Mouse (Mus musculus): ENCODE data around the gene Tbc1d1. TPM values are rescaled to one million over a fixed set of nuclear protein-coding genes. Genes with fewer than 3 reads are reported as not detected.
A peak's percentile ranks its signal among the peaks of the same experiment; 100 is the strongest.

Tbc1d1 gene
- total RNA-seq, 2 experiments from 2014 or later: 17.0 to 20.2 TPM

- intact Hi-C loops (cut with DNase I): loop anchor here (2.0 kb wide), 1 partner anchor 39 kb away; no protein-coding TSS in a partner anchor
- no peak for DNase-seq (ENCODE audit: low spot score)
Measured at GRCm38 (mm10) chr5:64365187-64366066, 209.3 kb downstream of the Tbc1d1 start.

DNA sequence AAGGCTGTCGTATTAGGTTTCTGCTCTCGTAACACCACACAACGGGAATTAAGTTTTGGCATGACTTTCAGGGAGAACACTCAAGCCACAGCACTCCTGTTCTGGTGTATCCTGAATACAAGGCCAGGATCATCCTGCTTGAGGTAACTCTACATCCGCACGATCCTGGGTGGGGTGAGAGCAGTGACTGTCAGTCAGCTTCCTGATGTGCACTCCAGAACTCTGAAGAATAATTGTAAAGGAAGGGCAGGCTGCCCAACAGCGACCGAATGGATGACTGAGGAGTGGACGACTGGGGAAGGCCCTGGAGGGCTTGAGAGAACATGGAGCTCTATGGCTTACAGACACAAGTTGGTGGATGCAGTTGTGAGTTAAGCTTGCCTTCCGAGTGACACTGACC, 210.0 kb downstream of the Tbc1d1 start:
- intact Hi-C loops (cut with DNase I): no loop called here
- no peak for DNase-seq (ENCODE audit: low spot score)

- intact Hi-C loops (cut with DNase I): no loop called here
- DNase-seq (ENCODE audit: low spot score): peak; percentile 60
Measured at GRCm38 (mm10) chr5:64367426-64367825, 211.3 kb downstream of the Tbc1d1 start.

GRCm38 (mm10) chr5:64371331-64371831, 215.3 kb downstream of the Tbc1d1 start:
- intact Hi-C loops (cut with DNase I): no loop called here
- DNase-seq (ENCODE audit: low spot score): no peak

- intact Hi-C loops (cut with DNase I): no loop called here
- DNase-seq (ENCODE audit: low spot score): no peak
Measured at GRCm38 (mm10) chr5:64372292-64372961, 216.3 kb downstream of the Tbc1d1 start.

DNA sequence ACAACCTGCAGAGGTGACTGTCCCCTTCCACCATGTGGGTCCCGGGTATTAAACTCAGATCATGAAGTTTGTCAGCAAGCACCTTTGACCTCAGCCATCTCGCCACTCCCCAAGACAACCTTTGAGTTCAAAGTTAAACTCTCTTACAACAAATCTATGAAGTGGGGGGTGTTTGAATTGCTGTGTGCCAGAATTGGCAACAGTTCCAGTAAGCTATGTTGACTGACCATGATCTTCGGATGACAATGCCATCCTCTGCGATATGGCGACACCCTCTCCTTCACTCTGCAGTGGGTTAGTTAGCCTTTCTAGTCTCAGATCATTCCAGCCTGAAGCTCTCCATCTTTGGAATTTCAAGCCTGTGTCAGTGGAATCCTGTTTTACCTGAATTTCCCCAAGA, 217.6 kb downstream of the Tbc1d1 start:
- intact Hi-C loops (cut with DNase I): no loop called here
- no peak for DNase-seq (ENCODE audit: low spot score)

GRCm38 (mm10) chr5:64375851-64376250, 219.7 kb downstream of the Tbc1d1 start:
- intact Hi-C loops (cut with DNase I): loop anchor here (5.0 kb wide), 1 partner anchor 34 kb away; no protein-coding TSS in a partner anchor
- DNase-seq (ENCODE audit: low spot score): no peak

GRCm38 (mm10) chr5:64376466-64376865, 220.4 kb downstream of the Tbc1d1 start:
- no peak for DNase-seq (ENCODE audit: low spot score)
- intact Hi-C loops (cut with DNase I): loop anchor here (5.0 kb wide), 1 partner anchor 34 kb away; no protein-coding TSS in a partner anchor

DNA sequence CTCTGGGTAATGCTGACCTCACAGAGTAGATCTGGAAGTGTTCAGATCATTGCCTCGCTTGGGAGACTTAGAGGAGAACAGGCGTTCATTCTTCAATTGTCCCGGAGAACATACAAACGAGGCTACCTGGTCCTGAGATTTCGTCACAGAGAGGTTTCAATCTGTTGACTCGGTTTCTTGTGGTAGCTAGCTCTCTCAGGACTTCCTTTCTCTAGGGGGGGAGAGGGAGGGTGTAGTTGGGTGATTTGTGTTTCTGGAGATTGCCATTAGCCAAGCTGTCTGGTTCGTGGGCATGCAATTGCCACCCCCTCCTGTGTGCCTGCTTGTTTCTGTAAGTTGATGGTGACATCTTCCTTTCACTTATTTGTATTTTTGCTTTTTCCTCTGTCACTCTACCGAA, 221.6 kb downstream of the Tbc1d1 start:
- no peak for DNase-seq (ENCODE audit: low spot score)
- intact Hi-C loops (cut with DNase I): loop anchor here (2.0 to 5.0 kb wide), 2 partner anchors 35 to 81 kb away; no protein-coding TSS in a partner anchor

DNA sequence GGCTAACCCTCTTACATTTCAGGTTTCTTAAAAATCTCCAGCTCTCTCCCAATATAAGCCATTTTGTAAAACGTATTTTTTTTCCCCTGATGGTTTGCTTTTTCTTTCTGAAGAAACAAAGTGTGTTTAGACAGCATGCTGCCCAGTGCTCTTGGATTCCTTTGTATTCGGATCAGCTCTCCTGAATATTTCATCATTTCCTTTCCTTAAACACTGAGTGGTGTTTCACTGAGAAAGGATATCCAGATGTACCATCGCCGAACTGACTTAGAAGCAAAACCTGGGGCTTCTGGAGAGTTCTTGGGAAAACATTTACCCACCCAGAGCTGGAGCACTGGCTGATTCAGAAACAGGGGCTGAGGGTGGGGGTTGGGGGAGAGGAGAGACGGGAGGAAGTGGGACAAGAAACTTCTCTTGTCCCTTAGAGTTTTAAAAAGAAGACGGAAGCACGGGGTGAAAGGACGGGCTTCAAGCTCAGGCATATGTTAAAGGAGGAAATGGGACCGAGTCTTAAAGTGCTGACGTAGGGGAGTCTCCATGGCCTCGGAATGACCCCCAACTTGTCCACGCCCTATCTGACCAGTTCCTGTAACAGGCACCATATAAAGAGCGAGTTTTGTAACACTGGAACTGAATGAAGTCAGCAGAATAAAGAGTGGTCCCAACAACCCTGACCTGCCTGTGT, 222.6 kb downstream of the Tbc1d1 start:
- intact Hi-C loops (cut with DNase I): loop anchor here (2.0 to 5.0 kb wide), 2 partner anchors 36 to 82 kb away; no protein-coding TSS in a partner anchor
- DNase-seq (ENCODE audit: low spot score): no peak

GRCm38 (mm10) chr5:64379829-64380228, 223.7 kb downstream of the Tbc1d1 start:
- intact Hi-C loops (cut with DNase I): loop anchor here (2.0 to 10.0 kb wide), 4 partner anchors 38 to 302 kb away; no protein-coding TSS in a partner anchor
- DNase-seq (ENCODE audit: low spot score): no peak

- intact Hi-C loops (cut with DNase I): loop anchor here (5.0 to 10.0 kb wide), 2 partner anchors 204 to 301 kb away; no protein-coding TSS in a partner anchor
- no peak for DNase-seq (ENCODE audit: low spot score)
Measured at GRCm38 (mm10) chr5:64380698-64381375, 224.7 kb downstream of the Tbc1d1 start.

DNA sequence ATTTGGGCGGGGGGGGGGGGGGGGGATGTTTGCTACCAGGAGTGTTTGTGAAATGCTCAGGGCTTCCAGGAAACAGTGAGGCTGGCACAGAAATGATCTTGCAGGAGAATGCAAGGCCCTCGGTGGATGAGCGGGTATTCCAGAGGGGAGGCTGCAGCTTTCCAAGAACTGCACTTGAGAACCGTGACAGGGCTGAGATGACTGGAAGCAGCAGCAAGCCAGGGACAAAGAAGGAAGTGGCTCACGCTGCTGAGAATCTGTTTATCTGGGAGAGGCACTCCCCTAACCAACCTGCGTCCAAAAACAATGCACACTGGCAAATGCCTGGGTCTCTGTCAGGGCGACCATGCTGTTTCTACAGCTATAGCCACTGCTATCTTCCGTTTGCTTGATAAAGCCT, 225.4 kb downstream of the Tbc1d1 start:
- no peak for DNase-seq (ENCODE audit: low spot score)
- intact Hi-C loops (cut with DNase I): loop anchor here (5.0 to 10.0 kb wide), 2 partner anchors 203 to 301 kb away; no protein-coding TSS in a partner anchor

GRCm38 (mm10) chr5:64382451-64383057, 226.4 kb downstream of the Tbc1d1 start:
- peak; percentile 70 for DNase-seq (ENCODE audit: low spot score)

DNA sequence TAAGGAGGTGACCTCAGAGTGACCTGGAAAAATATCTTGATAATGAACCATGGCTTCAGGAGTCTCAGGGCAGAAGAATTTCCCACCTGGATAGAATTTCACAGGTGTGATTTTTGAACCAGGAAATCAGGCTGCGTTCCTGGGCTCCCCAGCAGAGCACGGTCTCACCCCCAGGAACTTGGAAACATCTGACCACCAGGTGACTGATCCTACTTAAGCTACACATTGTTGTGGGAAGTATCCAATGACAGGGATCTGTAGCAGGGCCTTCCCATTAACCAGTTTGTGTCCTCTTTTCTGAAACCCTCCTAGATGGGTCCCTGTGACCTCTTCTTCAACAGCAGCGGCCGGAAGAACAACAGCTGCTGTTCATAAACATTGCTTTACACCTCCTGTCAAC, 227.1 kb downstream of the Tbc1d1 start:
- intact Hi-C loops (cut with DNase I): loop anchor here (2.0 to 10.0 kb wide), 4 partner anchors 124 to 430 kb away; no protein-coding TSS in a partner anchor
- no peak for DNase-seq (ENCODE audit: low spot score)

More at GRCm38 (mm10) chr5:64382451-64383057, 226.4 kb downstream of the Tbc1d1 start:
- intact Hi-C loops (cut with DNase I): loop anchor here (1.0 to 10.0 kb wide), 5 partner anchors 124 to 485 kb away; no protein-coding TSS in a partner anchor

DNA sequence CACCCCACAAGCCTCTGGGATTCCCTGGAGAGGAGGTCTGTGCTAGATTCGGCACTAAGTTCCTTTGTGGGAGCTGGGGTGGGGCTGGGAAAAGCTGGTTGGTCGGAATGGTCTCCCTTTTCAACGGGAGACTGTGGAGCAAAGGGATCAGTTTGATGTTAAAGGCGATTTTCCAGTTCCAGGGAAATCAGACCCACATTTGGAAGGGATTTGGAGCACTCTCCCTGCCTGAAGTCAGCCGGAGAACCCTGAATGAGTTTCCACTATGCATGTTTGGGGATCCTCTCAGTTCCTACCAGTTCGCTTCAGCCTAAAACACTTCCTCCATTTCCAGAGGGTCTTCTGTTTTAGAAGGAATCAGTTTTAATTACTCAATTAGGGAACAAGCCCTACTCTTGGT, 228.4 kb downstream of the Tbc1d1 start:
- intact Hi-C loops (cut with DNase I): loop anchor here (5.0 to 10.0 kb wide), 2 partner anchors 200 to 298 kb away; no protein-coding TSS in a partner anchor
- no peak for DNase-seq (ENCODE audit: low spot score)

GRCm38 (mm10) chr5:64386996-64387395, 230.9 kb downstream of the Tbc1d1 start:
- no peak for DNase-seq (ENCODE audit: low spot score)
- intact Hi-C loops (cut with DNase I): loop anchor here (10.0 kb wide), 1 partner anchor 198 kb away; no protein-coding TSS in a partner anchor

GRCm38 (mm10) chr5:64389202-64389929, 233.3 kb downstream of the Tbc1d1 start:
- DNase-seq (ENCODE audit: low spot score): no peak

More at GRCm38 (mm10) chr5:64389202-64389929, 233.3 kb downstream of the Tbc1d1 start:
- intact Hi-C loops (cut with DNase I): loop anchor here (10.0 kb wide), 1 partner anchor 195 kb away; no protein-coding TSS in a partner anchor
